Mouse (Mus musculus): Measurements from ENCODE around the gene Impdh2. TPM values are rescaled to one million over a fixed set of nuclear protein-coding genes. Genes with fewer than 3 reads are reported as not detected.
A peak's percentile ranks its signal among the peaks of the same experiment; 100 is the strongest.

Impdh2 gene
- polyA plus RNA-seq, 1 experiment from 2014 or later, result 118 TPM

GRCm38 (mm10) chr9:108611488-108611887 lies 51.4 kb downstream of the Impdh2 start:
- DNase-seq (ENCODE audit: low spot score), result no peak
- Histone ChIP-seq H3K4me2 (ENCODE audit: low read length) (no peak overlapping the region), H3K4me1 (replicated peaks; ENCODE audit: insufficient read depth, low read length) (no peaks in the 10 kb centered on the region), H3K9me3 (replicated peaks; ENCODE audit: low read length) (no peaks in the 10 kb centered on the region), H3K27me3 (ENCODE audit: insufficient read depth, low read length) (no peaks in the 10 kb centered on the region), H3K27ac (no peak overlapping the region), H3K4me3 (replicated peaks; ENCODE audit: low read depth, low read length) (no peak overlapping the region), H3K36me3 (ENCODE audit: insufficient read depth, low read length) (peaks cover 61% of the 10 kb centered on the region), H3K9ac (ENCODE audit: low read depth, low read length) (no peak overlapping the region)
- ATAC-seq (replicated peaks; ENCODE audit: low FRiP score, low read depth), result no peak
- 81% methylated on average over 10 of the region's 10 CpGs for WGBS
- no peak for TF ChIP-seq CTCF (IDR thresholded peaks at IDR 0.05; ENCODE audit: low read depth)

MicroRNAs within 50 kb of the gene (microRNA counts, 519-probe panel; counts per million panel counts)
- 5,579 counts per million, percentile 88 among the panel's probes with 10 or more counts for microRNA mmu-miR-191
- microRNA mmu-miR-425, result 4,704 counts per million, percentile 80 among the panel's probes with 10 or more counts

Small RNAs within 50 kb of the gene (microRNA-seq; reads per million reads assigned to microRNA genes)
- gene Gm24083, result not detected
- gene Mir191, result not detected
- 1,652 reads per million, percentile 81 among the genes with 10 or more reads in this experiment for gene Mir425

Other genes starting within 250 kb of the Impdh2 start
- 1,215 and 1,273 TPM in 2 replicates for gene Gpx1, start 221.4 kb upstream of the Impdh2 start, polyA plus RNA-seq (2015; fragmentation: Nextera tagmentation; extraction: Ambion mirVana)
- 64.0 and 79.9 TPM in 2 replicates for gene Usp4, start 212.4 kb upstream of the Impdh2 start, polyA plus RNA-seq (2015; fragmentation: Nextera tagmentation; extraction: Ambion mirVana)
- 0.17 and 0.66 TPM in 2 replicates for gene 1700102P08Rik, start 167.5 kb upstream of the Impdh2 start, polyA plus RNA-seq (2015; fragmentation: Nextera tagmentation; extraction: Ambion mirVana)
- 0.91 and 0.96 TPM in 2 replicates for gene Ccdc36, start 131.8 kb upstream of the Impdh2 start, polyA plus RNA-seq (2015; fragmentation: Nextera tagmentation; extraction: Ambion mirVana)
- not detected in 2 replicates for gene BC048562, start 123.8 kb upstream of the Impdh2 start, polyA plus RNA-seq (2015; fragmentation: Nextera tagmentation; extraction: Ambion mirVana)
- 49.5 and 55.3 TPM in 2 replicates for gene Ccdc71, start 99.8 kb upstream of the Impdh2 start, polyA plus RNA-seq (2015; fragmentation: Nextera tagmentation; extraction: Ambion mirVana)
- 31.1 and 33.5 TPM in 2 replicates for gene Klhdc8b, start 98.7 kb upstream of the Impdh2 start, polyA plus RNA-seq (2015; fragmentation: Nextera tagmentation; extraction: Ambion mirVana)
- 35.6 and 38.9 TPM in 2 replicates for gene Lamb2, start 80.5 kb upstream of the Impdh2 start, polyA plus RNA-seq (2015; fragmentation: Nextera tagmentation; extraction: Ambion mirVana)
- gene Usp19, start 69.7 kb upstream of the Impdh2 start, polyA plus RNA-seq (2015; fragmentation: Nextera tagmentation; extraction: Ambion mirVana), result 43.8 and 47.4 TPM in 2 replicates
- gene Qars, start 52.6 kb upstream of the Impdh2 start, polyA plus RNA-seq (2015; fragmentation: Nextera tagmentation; extraction: Ambion mirVana), result 87.9 and 94.1 TPM in 2 replicates
- 87.2 and 87.9 TPM in 2 replicates for gene Qrich1, start 43.5 kb upstream of the Impdh2 start, polyA plus RNA-seq (2015; fragmentation: Nextera tagmentation; extraction: Ambion mirVana)
- 67.7 and 69.2 TPM in 2 replicates for gene Ndufaf3, start 7.1 kb downstream of the Impdh2 start, polyA plus RNA-seq (2015; fragmentation: Nextera tagmentation; extraction: Ambion mirVana)
- gene Dalrd3, start 9.6 kb downstream of the Impdh2 start, polyA plus RNA-seq (2015; fragmentation: Nextera tagmentation; extraction: Ambion mirVana), result 102 and 114 TPM in 2 replicates
- gene Wdr6, start 18.5 kb downstream of the Impdh2 start, polyA plus RNA-seq (2015; fragmentation: Nextera tagmentation; extraction: Ambion mirVana), result 67.6 and 75.9 TPM in 2 replicates
- 8.3 and 8.6 TPM in 2 replicates for gene P4htm, start 37.4 kb downstream of the Impdh2 start, polyA plus RNA-seq (2015; fragmentation: Nextera tagmentation; extraction: Ambion mirVana)
- 36.6 and 37.9 TPM in 2 replicates for gene Arih2, start 89.1 kb downstream of the Impdh2 start, polyA plus RNA-seq (2015; fragmentation: Nextera tagmentation; extraction: Ambion mirVana)
- gene Slc25a20, start 101.8 kb downstream of the Impdh2 start, polyA plus RNA-seq (2015; fragmentation: Nextera tagmentation; extraction: Ambion mirVana), result 73.6 and 88.3 TPM in 2 replicates
- 18.0 and 18.6 TPM in 2 replicates for gene Prkar2a, start 129.0 kb downstream of the Impdh2 start, polyA plus RNA-seq (2015; fragmentation: Nextera tagmentation; extraction: Ambion mirVana)
- gene Ip6k2, start 223.5 kb downstream of the Impdh2 start, polyA plus RNA-seq (2015; fragmentation: Nextera tagmentation; extraction: Ambion mirVana), result 74.6 and 79.5 TPM in 2 replicates
- gene Nckipsd, start 248.1 kb downstream of the Impdh2 start, polyA plus RNA-seq (2015; fragmentation: Nextera tagmentation; extraction: Ambion mirVana), result 11.3 and 13.6 TPM in 2 replicates

Measured in kidney, postnatal 0 days (tissue).